7 mouse cellular contexts compared by ENCODE assay signal in the genomic region with DNA sequence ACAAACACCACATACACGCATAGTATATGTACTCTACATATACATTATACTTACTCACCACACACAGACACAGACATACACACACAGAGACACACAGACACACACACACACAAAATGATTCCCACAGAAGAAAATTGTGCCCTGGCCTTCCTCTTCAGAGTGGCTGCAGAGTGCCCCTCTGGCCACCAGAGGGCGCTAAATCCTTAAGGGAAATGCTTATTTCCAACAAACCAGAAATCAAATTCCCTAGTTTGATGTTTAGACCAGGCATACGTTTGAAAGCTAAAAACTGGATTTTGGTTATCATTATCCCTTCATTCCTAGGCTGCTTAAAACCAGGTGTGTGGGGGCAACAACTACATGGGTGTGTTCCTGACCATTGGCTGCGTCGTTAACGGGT.
DNase-seq lines count a peak whose midpoint lies in the region; ATAC-seq and TF ChIP-seq lines count a peak whose summit lies in the region.

No protein-coding gene starts in this region.

- no peak for TF ChIP-seq POLR2A in thymus, adult 2 months (IDR thresholded peaks at IDR 0.05; ENCODE audit: control insufficient read depth, extremely low read depth, insufficient read depth, low read length, poor library complexity)

- H3K4me3 ChIP-seq in thymus, adult 2 months (ENCODE audit: control insufficient read depth, insufficient read depth, low read length) = no peak overlapping the region
- H3K4me3 ChIP-seq in liver, embryonic 13.5 days (replicated peaks) = peak overlapping the region; percentile 48; the same call in 1 of the 2 replicates

- H3K27me3 ChIP-seq in thymus, adult 2 months (ENCODE audit: control insufficient read depth, insufficient read depth, low read length) = no peaks in the 10 kb centered on the region
- H3K27me3 ChIP-seq in liver, embryonic 13.5 days = no peaks in the 10 kb centered on the region

- no peaks in the 10 kb centered on the region for H3K4me1 ChIP-seq in thymus, adult 2 months (replicated peaks; ENCODE audit: control insufficient read depth, insufficient read depth, low read length)
- H3K4me1 ChIP-seq in liver, embryonic 13.5 days (replicated peaks) = peaks cover 53% of the 10 kb centered on the region

- H3K4me2 ChIP-seq in liver, embryonic 13.5 days = peak overlapping the region; percentile 75

- DNase-seq in thymus, adult 2 months = peak; percentile 52
- DNase-seq in thymus, adult 18-20 months = no peak
- peak; percentile 80 for DNase-seq in adipocyte (ENCODE audit: low spot score)
- DNase-seq in embryo, embryonic 10.5 days (ENCODE audit: low spot score) = peak; percentile 84
- DNase-seq in liver, embryonic 13.5 days = peak; percentile 53
- DNase-seq in retina, postnatal 1 day = peak; percentile 71

- TF ChIP-seq CTCF in thymus, adult 2 months (IDR thresholded peaks at IDR 0.05; ENCODE audit: borderline replicate concordance, control insufficient read depth, extremely low read depth, insufficient read depth, low read length, poor library complexity) = no peak

- H3K9me3 ChIP-seq in liver, embryonic 13.5 days (replicated peaks) = no peaks in the 10 kb centered on the region

- H3K27ac ChIP-seq in thymus, adult 2 months (ENCODE audit: control insufficient read depth, insufficient read depth, low read length) = no peak overlapping the region
- peak overlapping the region; percentile 95 for H3K27ac ChIP-seq in liver, embryonic 13.5 days

- peak overlapping the region; percentile 76; the same call in 1 of the 2 replicates for H3K9ac ChIP-seq in liver, embryonic 13.5 days

- 53% methylated on average over 6 of the region's 6 CpGs for WGBS in thymus, adult 2 months
- WGBS in liver, embryonic 13.5 days (ENCODE audit: insufficient replicate concordance) = 40% methylated on average over 6 of the region's 6 CpGs

- H3K36me3 ChIP-seq in thymus, adult 2 months (ENCODE audit: control insufficient read depth, insufficient read depth, low read length) = no peaks in the 10 kb centered on the region
- no peaks in the 10 kb centered on the region for H3K36me3 ChIP-seq in liver, embryonic 13.5 days

- peak; percentile 60 for ATAC-seq in inflammation-experienced regulatory T-cells, adult 6 months
- ATAC-seq in liver, embryonic 13.5 days (ENCODE audit: low read depth) = no peak

Comparison
In these comparisons a context has a peak if more than half of its experiments do, and no peak if none do; other contexts are left out.
1. DNase-seq: peak in thymus, adult 2 months (single experiment), adipocyte (single experiment), embryo, embryonic 10.5 days (single experiment), liver, embryonic 13.5 days (single experiment) and retina, postnatal 1 day (single experiment); none in thymus, adult 18-20 months (0 of 2).